Mouse (Mus musculus) kidney, postnatal 4 days (tissue): ENCODE data around the gene Tnik.

ENCODE experiments used
- DNase-seq, 2 experiments: peaks; one replicate each; pipeline ENCODE4 v3.0.0; 2021; ENCODE audit warnings: mixed read lengths in 2 of 2

Tnik gene

GRCm38 (mm10) chr3:28415986-28416385, 153.0 kb downstream of the Tnik start:
- no peak for DNase-seq

GRCm38 (mm10) chr3:28417091-28417715, 154.2 kb downstream of the Tnik start:
- no peak for DNase-seq

- DNase-seq = no peak
Observed at GRCm38 (mm10) chr3:28420194-28420593, 157.2 kb downstream of the Tnik start.

- no peak for DNase-seq
Observed at GRCm38 (mm10) chr3:28420698-28421097, 157.7 kb downstream of the Tnik start.

- DNase-seq = no peak
Observed at GRCm38 (mm10) chr3:28421798-28422197, 158.8 kb downstream of the Tnik start.

- DNase-seq = no peak
Observed at GRCm38 (mm10) chr3:28422221-28422620, 159.2 kb downstream of the Tnik start.

GRCm38 (mm10) chr3:28425911-28426310, 162.9 kb downstream of the Tnik start:
- DNase-seq = no peak

GRCm38 (mm10) chr3:28431459-28431858, 168.4 kb downstream of the Tnik start:
- DNase-seq = no peak

- no peak for DNase-seq
Observed at GRCm38 (mm10) chr3:28432321-28432720, 169.3 kb downstream of the Tnik start.

- no peak for DNase-seq
Observed at GRCm38 (mm10) chr3:28435478-28435877, 172.5 kb downstream of the Tnik start.

- DNase-seq = no peak
Observed at GRCm38 (mm10) chr3:28437429-28437828, 174.4 kb downstream of the Tnik start.

- DNase-seq = no peak
Observed at GRCm38 (mm10) chr3:28441545-28441944, 178.5 kb downstream of the Tnik start.

GRCm38 (mm10) chr3:28442116-28442515, 179.1 kb downstream of the Tnik start:
- no peak for DNase-seq

GRCm38 (mm10) chr3:28447950-28448349, 184.9 kb downstream of the Tnik start:
- DNase-seq = no peak

GRCm38 (mm10) chr3:28453458-28453857, 190.4 kb downstream of the Tnik start:
- DNase-seq = no peak

- DNase-seq = no peak
Observed at GRCm38 (mm10) chr3:28456842-28457241, 193.8 kb downstream of the Tnik start.

GRCm38 (mm10) chr3:28457517-28457916, 194.5 kb downstream of the Tnik start:
- DNase-seq = no peak

- DNase-seq = no peak
Observed at GRCm38 (mm10) chr3:28466688-28467087, 203.7 kb downstream of the Tnik start.

- DNase-seq = no peak
Observed at GRCm38 (mm10) chr3:28467148-28467754, 204.2 kb downstream of the Tnik start.

- DNase-seq = peak in 1 of 2 experiments; percentile 5
Observed at GRCm38 (mm10) chr3:28467871-28468285, 204.9 kb downstream of the Tnik start.

- DNase-seq = no peak
Observed at GRCm38 (mm10) chr3:28473439-28473838, 210.4 kb downstream of the Tnik start.

- no peak for DNase-seq
Observed at GRCm38 (mm10) chr3:28477373-28477772, 214.4 kb downstream of the Tnik start.

GRCm38 (mm10) chr3:28485716-28486115, 222.7 kb downstream of the Tnik start:
- DNase-seq = no peak

- no peak for DNase-seq
Observed at GRCm38 (mm10) chr3:28487418-28487817, 224.4 kb downstream of the Tnik start.
